Mouse (Mus musculus) liver, adult 2 months (tissue): Measurements from ENCODE around the gene Olfr114.

Experiments used
- CTCF ChIP-seq: fragments of 200-500 bp; IDR thresholded peaks from 2 replicates; pipeline ENCODE4 v1.5.1; 2011; ENCODE audit warnings: low read depth, low read length, control low read depth
- POLR2A ChIP-seq: fragments of 200-500 bp; IDR thresholded peaks from 2 replicates; pipeline ENCODE4 v1.6.1; 2011; ENCODE audit warnings: low read length, control low read depth; ENCODE audit not compliant: insufficient read depth; ENCODE audit errors: extremely low read depth

GRCm38 (mm10) chr17:37569351-37569750 is 23.2 kb downstream of the Olfr114 start, which contains the start of gene Olfr112:
- TF ChIP-seq POLR2A, result no peak
- TF ChIP-seq CTCF, result no peak
